Comparison of ENCODE assay signal across 9 mouse cellular contexts in the genomic region with DNA sequence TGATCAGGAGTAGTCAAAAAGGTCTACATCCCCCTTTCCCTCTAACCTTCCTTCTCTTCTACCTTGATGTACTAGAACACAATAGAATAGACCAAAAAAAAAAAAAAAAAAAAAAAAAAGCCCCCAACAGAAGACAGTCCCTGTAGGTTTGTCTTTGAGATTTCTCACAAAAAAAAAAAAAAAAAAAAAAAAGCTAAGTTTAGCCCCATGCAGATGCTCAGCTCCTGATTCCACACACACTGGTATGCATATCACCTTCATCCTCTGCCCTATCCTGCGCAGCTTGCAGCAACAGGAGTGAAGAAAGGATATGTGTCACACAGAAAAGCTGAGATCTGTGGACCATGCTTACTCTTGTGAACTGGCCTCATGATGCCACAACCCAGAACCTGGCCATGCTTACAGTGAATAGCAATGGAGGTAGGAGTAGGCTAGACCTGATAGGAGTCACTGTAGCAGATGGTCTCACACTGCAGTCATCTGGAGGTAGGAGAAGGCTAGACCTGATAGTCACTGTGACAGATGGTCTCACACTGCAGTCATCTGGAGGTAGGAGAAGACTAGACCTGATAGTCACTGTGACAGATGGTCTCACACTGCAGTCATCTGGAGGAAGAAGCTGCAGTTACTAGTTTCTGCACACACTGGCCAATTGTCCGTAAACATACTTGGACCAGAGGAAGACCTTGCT. TPM values are rescaled to one million over a fixed set of nuclear protein-coding genes. Genes with fewer than 3 reads are reported as not detected.
DNase-seq lines count a peak whose midpoint lies in the region; ATAC-seq and TF ChIP-seq lines count a peak whose summit lies in the region.
"Had no signal": no experiment of that assay in that cellular context is flagged by ENCODE, and none has a peak within 500 bp of the region (broad histone marks: within the 10 kb centered on the region; RNA-seq: fewer than 3 reads in every experiment).

No protein-coding gene starts in this region.

- peaks cover 8% of the 10 kb centered on the region for H3K4me1 ChIP-seq in limb, embryonic 11.5 days (ENCODE audit: control insufficient read depth, insufficient read depth, low read length)
- H3K4me1 ChIP-seq in limb, embryonic 10.5 days: peaks cover 25% of the 10 kb centered on the region
- peaks cover 0 to 6% of the 10 kb centered on the region in 2 experiments; a peak in 2 of 4 replicates for H3K4me1 ChIP-seq in ES-E14 (ENCODE audit: control insufficient read depth in 2 of 2, insufficient read depth in 2 of 2, low read length in 2 of 2, poor library complexity in 1 of 2)
- H3K4me1 ChIP-seq in embryonic fibroblast, embryonic 13.5 days (ENCODE audit: control insufficient read depth, insufficient read depth, low read length): peaks cover 3% of the 10 kb centered on the region; the same call in 1 of the 2 replicates

- peak; percentile 31; the same call in 1 of the 2 replicates for TF ChIP-seq POLR2A in embryonic fibroblast, embryonic 13.5 days (IDR thresholded peaks at IDR 0.05; ENCODE audit: low read depth, low read length)

- H3K4me3 ChIP-seq in limb, embryonic 11.5 days (ENCODE audit: low read depth, low read length): no peak overlapping the region
- no peak overlapping the region for H3K4me3 ChIP-seq in limb, embryonic 10.5 days
- H3K4me3 ChIP-seq in ES-E14 (ENCODE audit: insufficient read depth in 1 of 2, low read depth in 1 of 2, low read length in 2 of 2, poor library complexity in 1 of 2, severe bottlenecking in 1 of 2): 0 out of 4 replicates have a peak overlapping the region, but pooled peaks of 1 of the 2 experiments have one; percentile 83
- H3K4me3 ChIP-seq in embryonic fibroblast, embryonic 13.5 days (ENCODE audit: insufficient read depth, low read length): no peak overlapping the region

- H3K36me3 ChIP-seq in limb, embryonic 11.5 days (ENCODE audit: control insufficient read depth, insufficient read depth, low read length): no peaks in the 10 kb centered on the region; the same call in 1 of the 2 replicates
- peaks cover 8% of the 10 kb centered on the region for H3K36me3 ChIP-seq in limb, embryonic 10.5 days
- peaks cover 1% of the 10 kb centered on the region; the same call in 1 of the 2 replicates for H3K36me3 ChIP-seq in ES-E14 (ENCODE audit: control insufficient read depth, insufficient read depth, low read length, poor library complexity, severe bottlenecking)
- H3K36me3 ChIP-seq: embryonic facial prominence, embryonic 13.5 days had no signal

- H3K9ac ChIP-seq in limb, embryonic 11.5 days (ENCODE audit: low read length): no peak overlapping the region
- H3K9ac ChIP-seq in ES-E14 (ENCODE audit: insufficient read depth, low read depth, low read length, poor library complexity, severe bottlenecking): peak overlapping the region; percentile 95; the same call in 1 of the 2 replicates

- peak; percentile 21 for DNase-seq in limb, embryonic 11.5 days (ENCODE audit: low spot score)
- DNase-seq in limb, embryonic 10.5 days (ENCODE audit: low spot score): no peak
- DNase-seq in ES-E14 (ENCODE audit: low read depth, low spot score): no peak
- no peak for DNase-seq in urinary bladder, postnatal 36 days (ENCODE audit: low spot score in 2 of 2)
- no peak for DNase-seq in left cerebral cortex, adult 9 months (ENCODE audit: low spot score in 2 of 2)
- DNase-seq: kidney, adult 8-10 months had no signal

- no peak for TF ChIP-seq CTCF in embryonic fibroblast, embryonic 13.5 days (IDR thresholded peaks at IDR 0.05; ENCODE audit: borderline replicate concordance, insufficient read depth, low read length)

- H3K4me2 ChIP-seq in limb, embryonic 11.5 days (ENCODE audit: low read depth, severe bottlenecking): no peak overlapping the region

- in situ Hi-C loops in ES-E14 (cut with MboI; ENCODE audit: low sequenced_read_pairs in 2 of 2, unreplicated experiment in 2 of 2): no loop called here

- no peaks in the 10 kb centered on the region for H3K9me3 ChIP-seq in limb, embryonic 11.5 days (ENCODE audit: control insufficient read depth, low read length)
- H3K9me3 ChIP-seq in limb, embryonic 10.5 days (replicated peaks): no peaks in the 10 kb centered on the region
- H3K9me3 ChIP-seq in ES-E14 (ENCODE audit: control insufficient read depth, insufficient read depth, low read depth, low read length): no peaks in the 10 kb centered on the region
- H3K9me3 ChIP-seq: embryonic facial prominence, embryonic 13.5 days had no signal

- 97% methylated on average over 2 of the region's 2 CpGs for WGBS in limb, embryonic 11.5 days
- WGBS in limb, embryonic 10.5 days: 98% methylated on average over 2 of the region's 2 CpGs

- H3K27me3 ChIP-seq in limb, embryonic 11.5 days (ENCODE audit: control insufficient read depth, insufficient read depth, low read length): no peaks in the 10 kb centered on the region
- H3K27me3 ChIP-seq in limb, embryonic 10.5 days (ENCODE audit: low read depth, poor library complexity, severe bottlenecking): no peaks in the 10 kb centered on the region
- H3K27me3 ChIP-seq: embryonic facial prominence, embryonic 13.5 days had no signal

- no peak for ATAC-seq in limb, embryonic 11.5 days (ENCODE audit: insufficient number of reproducible peaks, low FRiP score, low TSS enrichment, low read depth)
- peak; percentile 60 for ATAC-seq in megakaryocyte-erythroid progenitor cell, adult 5-6 weeks (replicated peaks; ENCODE audit: low FRiP score, low TSS enrichment, poor library complexity, severe bottlenecking)

- no peak overlapping the region for H3K27ac ChIP-seq in limb, embryonic 11.5 days (replicated peaks; ENCODE audit: low read depth, low read length)
- no peak overlapping the region for H3K27ac ChIP-seq in limb, embryonic 10.5 days
- H3K27ac ChIP-seq in ES-E14 (ENCODE audit: insufficient read depth, low read depth, low read length, poor library complexity, severe bottlenecking): no peak overlapping the region
- no peak overlapping the region for H3K27ac ChIP-seq in embryonic fibroblast, embryonic 13.5 days (ENCODE audit: insufficient read depth, low read length)

TF ChIP-seq in ES-E14, 5 proteins besides CTCF, POLR2A, EP300 and RAD21:
- TF ChIP-seq HCFC1 (IDR thresholded peaks at IDR 0.05; ENCODE audit: borderline replicate concordance, insufficient read depth, low read length): no peak
- no peak for TF ChIP-seq CHD2 (IDR thresholded peaks at IDR 0.05; ENCODE audit: low read depth, low read length)
- TF ChIP-seq MAFK (IDR thresholded peaks at IDR 0.05; ENCODE audit: insufficient read depth, low read depth, low read length): no peak
- TF ChIP-seq ZNF384 (IDR thresholded peaks at IDR 0.05; ENCODE audit: low read depth, low read length): no peak
- TF ChIP-seq ZC3H11A (IDR thresholded peaks at IDR 0.05; ENCODE audit: borderline replicate concordance, low read depth, low read length): no peak

RNA-seq across cellular contexts. Expression of a gene that starts 1.6 kb away (rescaled TPM):
- 40.5 and 41.5 TPM in 2 replicates for polyA plus RNA-seq in limb, embryonic 11.5 days (2014; fragmentation: Nextera tagmentation; extraction: Ambion mirVana)
- polyA plus RNA-seq in limb, embryonic 10.5 days (2016; fragmentation: Nextera tagmentation; extraction: Ambion mirVana): 29.6 and 36.2 TPM in 2 replicates
- 67.6 and 83.4 TPM in 2 replicates for total RNA-seq in ES-E14 (2012; rRNA removed)
- polyA plus RNA-seq in embryonic fibroblast, embryonic 13.5 days (2011; ENCODE audit: insufficient read length, low read depth, missing spikeins): 39.2 and 42.7 TPM in 2 replicates
- 57.2 and 60.8 TPM in 2 replicates for total RNA-seq in megakaryocyte-erythroid progenitor cell, adult 5-6 weeks (2014; fragmentation: Nextera tagmentation)
- total RNA-seq in megakaryocyte-erythroid progenitor cell, adult 5-6 weeks (2017): 53.1 and 62.4 TPM in 2 replicates

RNA-seq across cellular contexts. Expression of a gene that starts 32.7 kb away (rescaled TPM):
- polyA plus RNA-seq in limb, embryonic 11.5 days (2014; fragmentation: Nextera tagmentation; extraction: Ambion mirVana): 0.54 and 1.1 TPM in 2 replicates
- 0.98 and 2.0 TPM in 2 replicates for polyA plus RNA-seq in limb, embryonic 10.5 days (2016; fragmentation: Nextera tagmentation; extraction: Ambion mirVana)
- total RNA-seq in ES-E14 (2012; rRNA removed): 0.48 and 0.76 TPM in 2 replicates
- polyA plus RNA-seq in embryonic fibroblast, embryonic 13.5 days (2011; ENCODE audit: insufficient read length, low read depth, missing spikeins): 1.3 and 2.3 TPM in 2 replicates
- not detected in 2 replicates for total RNA-seq in megakaryocyte-erythroid progenitor cell, adult 5-6 weeks (2014; fragmentation: Nextera tagmentation)
- not detected in 2 replicates for total RNA-seq in megakaryocyte-erythroid progenitor cell, adult 5-6 weeks (2017)
